Mouse (Mus musculus): ENCODE measurements at regions not wholly inside any gene's neighbourhood (a gene's known extent, or its start where the extent isn't known, plus 50 kb on each side); places are given as distances from the start of the nearest gene placed in this dataset.

DNA sequence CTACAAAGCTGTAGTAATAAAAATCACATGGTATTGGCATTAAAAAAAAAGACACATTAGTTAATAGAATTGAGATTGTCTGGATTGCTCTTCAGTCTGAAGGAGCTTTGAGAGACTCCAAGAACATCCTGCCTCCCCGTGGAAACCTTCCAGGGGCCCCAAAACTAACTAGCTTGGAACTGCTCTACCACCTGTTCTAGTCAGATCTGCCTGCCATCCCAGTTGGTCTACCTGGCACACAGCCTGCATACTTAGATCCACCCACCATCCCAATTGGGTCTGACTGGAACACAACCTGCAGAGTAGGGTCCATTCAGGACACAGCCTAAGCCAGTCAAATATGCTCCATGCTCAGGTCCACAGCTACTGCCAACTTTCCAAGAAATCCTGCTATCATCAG lies 503.6 kb downstream of the Rapgef2 start:
- no peak for DNase-seq (ENCODE audit: low spot score in 2 of 2)

DNA sequence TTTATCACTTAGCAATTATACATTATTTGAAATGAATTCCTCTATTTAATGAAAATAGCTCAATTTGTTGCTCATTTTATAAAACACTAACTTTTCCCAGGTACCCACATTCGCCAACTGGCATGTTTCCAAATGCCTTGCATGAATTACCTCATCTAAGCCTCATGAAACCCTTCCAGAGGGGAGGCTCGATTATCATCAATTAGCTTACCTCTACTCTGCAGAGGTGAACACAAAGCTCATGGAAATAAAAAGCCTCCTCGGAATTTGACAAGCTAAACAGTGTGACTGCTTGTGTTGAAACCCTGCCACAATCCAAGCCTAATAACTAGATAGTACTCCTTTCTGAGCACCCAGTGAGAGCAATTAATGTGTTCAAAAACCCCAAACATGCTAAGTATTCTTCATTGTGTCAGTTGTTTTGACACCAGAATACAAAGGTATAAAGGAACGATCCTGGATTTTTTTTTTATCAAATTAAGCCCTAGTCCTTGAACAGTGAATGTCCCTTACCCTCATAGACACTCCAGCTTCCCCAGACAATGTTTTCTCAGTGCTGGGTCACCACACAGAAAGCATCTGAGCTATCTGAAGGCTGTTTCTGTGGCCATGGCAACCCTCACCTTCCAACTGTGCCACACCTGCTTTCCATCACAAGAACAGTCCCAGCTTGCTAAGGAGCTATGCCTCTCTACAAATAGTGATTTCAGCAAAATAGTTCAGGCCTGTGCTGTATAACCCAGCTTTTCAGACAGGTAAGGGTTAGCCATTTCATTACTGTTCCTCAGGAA lies 530.4 kb downstream of the Rapgef2 start:
- no peak for DNase-seq (ENCODE audit: low spot score in 2 of 2)

DNA sequence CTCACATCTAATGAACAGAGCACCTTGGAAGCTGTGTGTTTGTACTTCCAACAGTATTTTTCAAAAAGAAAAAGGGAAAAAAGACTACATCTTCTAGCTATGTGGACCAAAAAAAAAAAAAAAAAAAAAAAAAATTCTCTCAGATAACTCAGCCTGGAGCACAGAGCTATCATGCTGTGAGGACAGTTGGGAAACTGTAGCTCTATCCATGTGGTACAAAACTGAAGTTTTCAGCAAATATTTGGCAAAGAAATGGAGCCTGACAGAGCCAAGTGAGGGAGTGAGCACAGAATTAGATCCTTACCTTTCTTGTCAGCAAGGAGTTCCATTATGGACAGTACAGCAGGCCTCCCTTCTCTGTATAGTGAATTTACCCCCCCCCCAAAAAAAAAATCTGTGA lies 550.2 kb downstream of the Rapgef2 start:
- no peak for DNase-seq (ENCODE audit: low spot score in 2 of 2)

DNA sequence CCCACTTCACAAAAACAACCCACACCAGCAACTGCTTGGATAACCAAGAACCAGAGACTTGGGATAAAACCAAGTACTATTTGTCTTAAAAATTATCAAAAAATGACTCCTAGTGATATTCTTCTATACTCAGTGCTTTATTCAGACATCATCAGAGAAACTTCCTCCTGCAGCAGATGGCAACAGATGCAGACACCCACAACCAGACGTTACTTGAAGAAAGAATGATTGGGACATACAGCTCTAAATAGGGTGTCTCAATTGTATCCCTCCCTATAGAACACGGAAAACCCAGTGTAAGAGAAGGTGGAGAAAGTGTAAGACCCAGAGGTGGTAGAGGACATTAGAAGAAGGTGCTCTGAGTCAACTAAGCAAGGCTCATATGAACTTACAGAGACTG lies 569.6 kb downstream of the Rapgef2 start:
- DNase-seq (ENCODE audit: low spot score in 2 of 2) = no peak

DNA sequence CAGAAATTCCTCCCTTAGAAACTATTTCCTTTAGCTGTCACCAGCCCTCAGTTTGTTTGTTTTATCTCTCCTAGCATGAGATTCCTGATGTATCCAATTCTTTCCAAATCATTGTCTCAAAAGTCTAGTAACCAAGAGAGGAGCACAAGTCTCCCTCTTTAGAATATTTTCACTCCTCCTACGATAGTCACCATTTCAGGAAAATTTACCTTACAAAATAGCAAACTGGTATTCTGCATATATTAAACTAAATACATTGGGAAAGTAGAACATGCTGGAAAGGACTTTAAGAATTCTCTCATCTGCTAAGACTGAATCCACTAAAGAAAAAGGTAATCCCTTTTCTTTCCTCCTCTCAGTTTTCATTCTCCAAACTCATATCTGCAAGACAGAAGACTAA lies 578.6 kb downstream of the Rapgef2 start:
- DNase-seq (ENCODE audit: low spot score in 2 of 2) = no peak

DNA sequence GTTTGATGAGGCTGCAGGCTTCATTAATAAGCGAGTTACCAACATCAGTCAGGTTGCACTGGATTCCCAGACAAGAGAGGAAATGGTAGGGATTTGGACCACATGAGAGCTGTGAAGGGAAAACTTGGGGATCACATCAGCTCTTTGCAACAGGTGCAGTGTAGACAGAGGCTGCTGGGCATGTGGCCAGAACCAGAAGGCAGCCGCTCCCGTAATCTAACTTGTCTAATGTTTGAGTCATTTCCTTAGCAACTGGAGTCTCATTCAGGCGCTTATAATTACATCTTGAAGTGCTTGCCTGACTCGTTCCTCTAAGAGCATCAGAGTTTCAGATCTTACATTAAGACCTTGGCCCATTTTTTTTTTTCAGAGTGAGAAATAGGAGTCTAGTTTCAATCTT lies 587.4 kb downstream of the Rapgef2 start:
- DNase-seq (ENCODE audit: low spot score in 2 of 2) = no peak

DNA sequence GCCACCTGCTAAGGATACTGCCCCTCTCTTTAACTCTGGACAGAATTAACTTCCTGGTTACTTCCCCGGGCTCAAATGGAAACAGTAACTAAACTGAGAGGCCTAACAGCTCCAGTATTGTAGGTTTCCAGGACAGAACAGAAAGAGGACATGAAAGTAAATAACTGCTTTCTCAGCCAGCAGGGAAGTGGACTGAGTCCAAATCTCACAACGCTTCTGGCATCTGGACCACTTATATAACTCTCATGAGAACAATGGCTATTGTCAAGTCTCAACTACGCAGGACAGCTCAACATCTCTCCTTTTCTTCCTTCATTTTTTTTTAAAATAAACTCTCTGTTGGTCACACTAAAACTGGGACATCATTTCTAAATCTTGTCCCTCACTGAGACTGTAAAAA lies 594.8 kb downstream of the Rapgef2 start:
- DNase-seq (ENCODE audit: low spot score in 2 of 2) = no peak

DNA sequence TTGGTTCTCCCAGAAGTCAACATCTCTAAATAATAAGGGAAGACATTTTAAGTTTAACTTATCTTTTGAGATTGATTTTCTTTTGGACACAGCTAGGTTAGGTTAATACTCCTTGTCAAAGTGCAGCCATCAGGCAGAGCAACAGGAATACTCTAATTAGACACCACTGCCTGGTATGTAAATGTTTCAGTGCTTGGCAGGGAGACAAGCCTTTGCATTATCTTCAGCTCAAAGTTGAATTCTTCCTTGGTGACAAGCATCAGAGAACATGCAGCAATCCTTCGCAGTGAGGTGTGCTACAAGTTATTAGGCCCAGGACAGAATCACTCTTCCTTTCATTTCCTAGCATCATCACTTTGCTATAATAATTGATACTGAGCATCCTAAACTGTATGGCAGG lies 608.7 kb downstream of the Rapgef2 start:
- DNase-seq (ENCODE audit: low spot score in 2 of 2) = no peak

DNA sequence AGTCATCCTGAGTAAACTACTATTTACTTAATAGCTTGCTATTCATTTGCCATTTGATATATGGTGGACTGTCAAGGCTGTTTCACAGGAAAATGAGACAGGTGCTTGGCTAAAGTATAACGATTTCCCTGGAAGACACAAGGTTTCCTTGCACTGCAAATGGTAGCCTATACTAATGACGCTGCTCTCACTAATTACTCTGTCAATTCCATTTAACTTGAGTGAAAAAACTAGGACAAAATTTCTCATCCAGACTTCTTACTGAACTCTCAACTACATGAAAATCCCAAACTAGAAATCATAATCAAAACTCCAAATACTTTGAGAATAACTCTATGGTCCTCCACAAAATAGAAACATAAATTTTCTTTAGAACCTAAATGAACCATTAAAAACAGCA lies 609.5 kb downstream of the Rapgef2 start:
- no peak for DNase-seq (ENCODE audit: low spot score in 2 of 2)

DNA sequence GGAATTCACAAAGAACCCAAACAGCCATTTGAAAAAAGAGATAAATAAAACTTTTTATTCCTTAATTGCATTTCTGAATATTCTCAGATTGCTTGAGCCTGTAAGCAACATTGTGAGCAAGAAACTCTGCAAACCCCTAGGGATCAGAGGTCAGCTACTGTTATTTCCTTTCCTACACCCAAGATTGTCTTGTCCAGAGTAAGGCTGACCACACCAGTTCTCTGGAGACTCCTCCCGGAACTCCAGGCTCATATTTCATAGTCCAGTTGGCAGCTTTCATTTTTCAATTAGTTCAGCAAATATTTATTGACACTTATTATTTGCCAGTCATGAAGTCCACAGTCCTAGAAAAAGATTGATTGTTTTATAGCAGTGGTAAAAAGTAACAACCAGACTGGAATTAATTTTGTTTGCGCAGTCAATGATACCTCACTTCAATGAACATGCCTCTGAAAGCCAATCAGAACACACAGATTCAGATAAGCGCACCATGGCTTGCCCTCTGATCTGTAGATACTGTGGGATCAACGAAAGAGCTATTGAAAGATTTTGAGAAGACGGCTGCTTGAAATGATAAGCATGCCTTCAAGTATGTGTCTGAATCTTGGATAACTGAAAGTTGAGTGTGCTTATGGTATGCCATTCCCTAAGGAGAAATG lies 611.7 kb downstream of the Rapgef2 start:
- DNase-seq (ENCODE audit: low spot score in 2 of 2) = no peak

DNA sequence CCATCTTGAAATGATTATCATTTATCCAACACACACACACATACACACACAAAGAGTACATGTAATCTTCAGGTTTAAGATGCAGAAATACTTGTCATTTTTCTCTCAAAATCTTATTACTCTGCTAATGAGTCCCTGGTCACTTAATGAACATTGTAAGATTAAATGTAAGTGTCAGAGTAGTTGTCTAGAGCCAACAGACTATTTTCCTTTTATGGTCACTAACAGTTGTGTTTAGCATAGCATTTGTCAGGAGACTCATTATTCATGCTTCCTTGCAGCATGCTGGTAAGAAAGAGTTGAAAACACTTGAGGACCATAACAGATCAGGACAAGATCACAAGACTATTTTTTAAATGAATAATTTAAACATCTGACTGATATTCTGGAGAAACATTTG lies 618.3 kb downstream of the Rapgef2 start:
- no peak for DNase-seq (ENCODE audit: low spot score in 2 of 2)

DNA sequence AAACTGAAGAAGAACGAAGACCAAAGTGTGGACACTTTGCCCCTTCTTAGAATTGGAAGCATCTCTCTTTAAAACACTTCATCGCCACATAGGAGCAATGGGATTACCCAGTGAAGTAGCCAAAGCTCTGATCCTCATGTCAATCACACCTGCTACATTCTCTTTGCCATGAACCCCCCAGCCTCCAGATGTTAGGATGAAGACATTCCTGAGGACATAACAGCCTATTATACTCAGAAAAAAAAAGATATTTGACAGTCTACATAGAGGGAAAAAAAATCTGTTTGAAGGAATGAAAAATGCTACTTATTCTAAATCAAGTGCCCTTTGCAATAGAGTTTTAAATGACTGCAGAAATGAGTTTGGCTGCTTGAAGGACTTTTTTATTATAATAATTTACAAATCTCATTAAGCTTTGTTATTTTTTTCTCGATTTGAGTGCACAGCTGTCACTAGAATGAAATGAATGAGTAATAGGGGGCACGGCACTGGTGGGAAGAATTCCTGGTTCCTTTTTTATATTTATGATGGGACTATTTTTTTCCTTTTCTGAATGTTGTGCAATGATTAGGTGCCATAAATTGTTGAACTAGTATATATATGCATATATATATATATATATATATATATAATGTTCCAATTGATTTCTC lies 618.8 kb downstream of the Rapgef2 start:
- no peak for DNase-seq (ENCODE audit: low spot score in 2 of 2)

DNA sequence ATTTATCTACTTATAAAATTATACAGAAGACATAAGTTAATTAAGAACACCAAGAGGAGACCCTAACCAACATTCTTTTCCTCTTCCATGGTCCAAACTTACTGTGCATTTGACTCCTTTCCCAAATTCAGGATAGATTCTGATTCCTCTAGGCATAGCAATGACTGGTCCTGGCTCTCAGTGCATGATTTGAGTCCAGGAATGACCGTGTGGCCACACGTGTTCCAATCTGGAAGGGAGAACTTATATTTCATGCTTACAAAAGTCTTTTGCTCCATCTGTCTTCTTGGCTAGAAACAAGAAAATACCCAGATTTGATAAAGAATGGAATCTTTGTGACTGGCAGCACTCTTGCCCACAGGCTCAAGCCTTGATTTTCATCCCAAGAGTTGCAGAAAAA lies 638.2 kb downstream of the Rapgef2 start:
- no peak for DNase-seq (ENCODE audit: low spot score in 2 of 2)

DNA sequence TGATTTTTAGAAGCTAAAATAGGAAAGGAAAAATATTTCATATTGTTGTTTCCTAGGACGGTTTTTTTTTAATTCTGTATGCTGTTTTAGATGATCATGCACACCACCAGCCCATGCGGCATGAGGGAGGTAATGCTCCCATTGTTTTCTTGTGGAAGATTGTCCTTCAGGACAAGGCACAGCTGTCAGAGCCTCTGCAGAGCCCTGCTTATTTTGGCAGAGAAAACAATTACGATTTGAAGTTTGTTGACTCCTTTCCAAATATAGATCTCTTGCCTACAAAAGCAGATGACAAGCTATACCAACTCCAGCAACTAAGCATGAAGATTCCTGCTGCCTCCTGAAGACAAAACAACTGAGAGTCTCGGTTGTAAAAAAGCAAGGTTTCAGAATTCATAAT lies 650.9 kb downstream of the Rapgef2 start:
- DNase-seq (ENCODE audit: low spot score in 2 of 2) = no peak

DNA sequence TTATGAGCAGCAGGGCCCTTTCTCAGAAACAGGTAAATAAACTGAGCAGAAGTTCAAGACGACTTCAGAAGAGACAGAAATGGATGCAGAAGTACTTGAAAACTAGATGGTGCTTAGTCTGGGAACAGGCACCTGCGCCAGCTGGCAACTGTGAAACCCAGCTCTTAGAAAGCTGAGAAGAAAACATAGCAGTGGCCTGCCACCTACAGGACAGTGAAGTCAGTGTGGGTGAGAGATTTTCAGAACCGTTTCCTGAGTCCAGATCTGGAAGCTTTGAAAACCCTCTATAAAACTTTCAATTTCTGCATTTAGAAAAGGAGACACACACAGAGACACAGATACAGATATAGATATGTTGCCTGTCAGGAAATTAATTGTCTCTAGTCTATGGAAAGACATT lies 667.4 kb downstream of the Rapgef2 start:
- peak; percentile 2 to 12 for DNase-seq (ENCODE audit: low spot score in 2 of 2)

DNA sequence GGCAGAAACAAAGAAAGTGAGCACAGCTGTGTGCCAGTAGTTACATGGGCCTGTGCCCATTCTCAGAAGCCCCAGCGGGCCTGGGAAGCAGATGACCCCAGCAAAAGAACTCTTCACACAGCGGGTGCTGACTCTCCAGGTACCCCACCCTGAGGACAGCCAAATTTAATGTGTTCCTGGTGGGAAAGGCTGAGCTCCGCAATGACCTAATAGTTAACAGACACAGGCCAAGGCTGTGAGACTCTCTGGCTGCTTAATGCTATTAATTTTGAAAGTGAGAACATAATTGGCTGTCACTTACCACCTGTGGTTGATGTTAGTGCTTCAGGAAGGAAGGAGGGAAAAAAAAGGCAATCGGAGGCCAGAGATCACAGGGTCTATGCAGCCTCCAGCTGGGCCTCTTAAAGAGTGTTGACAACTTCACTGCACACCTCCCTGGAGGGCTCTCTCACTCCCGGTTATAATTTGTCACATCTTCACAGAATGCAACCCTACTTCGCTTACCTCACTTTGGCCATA lies 691.5 kb downstream of the Rapgef2 start:
- no peak for DNase-seq (ENCODE audit: low spot score in 2 of 2)

DNA sequence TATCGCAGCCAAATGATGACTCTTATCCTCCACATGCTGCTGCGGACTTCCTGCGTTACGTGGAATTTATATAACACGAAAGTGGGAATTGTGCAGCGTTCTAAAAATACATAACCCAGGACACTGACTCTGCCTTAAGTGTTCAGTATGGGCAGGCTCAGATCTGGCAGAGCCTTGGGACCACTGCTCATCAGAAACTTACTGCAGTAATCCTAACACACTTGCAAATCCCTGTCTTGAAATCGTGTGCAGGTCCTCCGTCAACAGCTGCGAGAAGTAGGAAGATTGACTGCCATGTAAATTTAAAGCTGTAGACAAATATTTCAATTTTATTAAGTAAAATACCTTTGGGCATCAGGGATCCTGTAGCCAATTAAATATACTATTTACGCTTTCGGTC lies 692.0 kb downstream of the Rapgef2 start:
- no peak for DNase-seq (ENCODE audit: low spot score in 2 of 2)

DNA sequence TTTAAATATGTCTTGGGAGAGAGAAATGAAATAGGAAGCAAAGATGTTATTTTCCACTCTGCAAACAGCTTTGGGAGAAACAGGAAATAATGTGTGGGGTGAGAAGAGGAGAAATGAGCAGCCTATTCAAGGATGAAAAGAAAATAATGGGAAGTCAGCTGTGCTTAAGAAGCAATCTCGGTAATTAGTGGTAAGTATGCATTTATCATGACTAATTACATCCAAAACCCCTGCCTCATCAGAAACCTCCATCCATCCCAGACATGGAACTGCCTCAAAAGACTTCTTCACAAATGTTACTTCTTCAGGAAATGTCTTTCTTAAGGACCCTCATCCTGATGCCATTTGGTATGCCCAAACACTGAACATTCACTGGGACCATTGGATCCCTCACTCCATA lies 699.7 kb downstream of the Rapgef2 start:
- no peak for DNase-seq (ENCODE audit: low spot score in 2 of 2)

DNA sequence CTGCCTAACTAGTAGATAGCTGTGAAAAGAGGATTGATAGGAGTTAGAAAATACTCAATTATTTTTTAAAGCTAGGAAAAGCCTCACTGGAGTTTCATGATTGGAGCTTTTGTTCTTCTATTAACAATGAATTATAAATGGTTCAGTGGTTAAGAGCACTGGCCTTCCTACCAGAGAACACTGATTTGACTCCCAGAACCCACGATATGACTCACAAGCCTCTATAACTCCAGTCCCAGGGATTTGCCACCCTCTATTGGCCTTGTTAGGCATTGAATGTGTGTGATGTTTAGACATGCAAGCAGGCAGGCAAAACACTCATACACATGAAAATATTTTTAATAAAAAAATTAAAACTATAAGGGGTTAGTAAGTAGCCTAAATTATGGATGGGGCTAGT lies 704.4 kb downstream of the Rapgef2 start:
- DNase-seq (ENCODE audit: low spot score in 2 of 2) = no peak

DNA sequence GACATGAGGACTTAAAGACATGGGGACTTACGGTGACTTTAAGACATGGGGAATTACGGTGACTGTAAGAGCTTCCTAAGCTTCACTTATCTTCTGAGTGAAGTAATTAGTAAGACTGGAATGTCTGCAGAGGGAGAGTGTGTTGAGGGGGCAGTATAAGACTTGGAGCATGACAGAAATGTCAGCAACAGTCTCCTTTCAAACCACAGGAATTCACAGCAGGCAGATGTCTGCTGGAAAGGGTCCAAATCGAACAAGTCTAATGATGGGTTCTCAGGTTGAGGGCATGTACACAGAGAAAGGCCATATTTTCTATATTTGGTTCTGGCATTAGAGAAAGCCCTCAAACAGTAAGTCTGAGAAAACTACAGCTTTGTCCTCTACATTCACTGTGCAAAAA lies 705.2 kb downstream of the Rapgef2 start:
- no peak for DNase-seq (ENCODE audit: low spot score in 2 of 2)

DNA sequence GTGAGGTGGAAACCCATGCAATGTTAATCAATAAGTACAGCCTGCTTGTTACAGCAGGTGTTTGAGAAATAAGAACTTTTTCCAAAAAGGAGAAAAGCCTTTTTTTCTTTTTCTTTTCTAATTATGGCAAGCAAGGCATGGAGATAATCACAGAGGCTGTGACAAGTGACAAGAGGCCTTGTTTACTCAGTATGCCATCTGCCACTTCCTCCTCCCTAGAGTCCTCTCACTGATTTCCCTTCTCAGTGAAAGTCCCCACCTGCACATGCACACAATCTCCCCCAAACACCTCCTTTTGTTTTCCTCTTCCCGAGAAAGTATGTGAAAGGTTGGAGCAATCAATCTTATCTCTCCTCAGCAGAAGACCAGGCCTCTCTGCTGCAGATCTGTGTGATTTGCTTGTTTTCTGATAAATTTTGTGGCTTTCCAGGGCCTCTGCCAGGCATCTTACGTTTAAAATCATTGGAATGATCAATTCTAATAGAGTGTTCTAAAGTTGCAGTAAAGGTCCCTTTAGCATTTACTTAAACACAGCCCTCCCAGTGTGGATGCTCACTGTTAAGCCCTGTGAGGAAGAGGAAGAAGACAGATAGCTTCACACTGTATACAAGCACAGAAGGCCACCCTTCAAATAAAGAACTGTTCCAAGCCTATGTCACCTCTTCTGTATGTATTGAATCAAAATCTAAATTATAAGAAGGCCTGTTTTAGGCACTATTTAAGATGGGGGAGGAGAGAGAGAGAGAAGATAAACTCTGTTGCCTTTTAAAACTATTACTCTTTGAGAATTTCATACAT lies 710.5 kb downstream of the Rapgef2 start:
- DNase-seq (ENCODE audit: low spot score in 2 of 2) = no peak

DNA sequence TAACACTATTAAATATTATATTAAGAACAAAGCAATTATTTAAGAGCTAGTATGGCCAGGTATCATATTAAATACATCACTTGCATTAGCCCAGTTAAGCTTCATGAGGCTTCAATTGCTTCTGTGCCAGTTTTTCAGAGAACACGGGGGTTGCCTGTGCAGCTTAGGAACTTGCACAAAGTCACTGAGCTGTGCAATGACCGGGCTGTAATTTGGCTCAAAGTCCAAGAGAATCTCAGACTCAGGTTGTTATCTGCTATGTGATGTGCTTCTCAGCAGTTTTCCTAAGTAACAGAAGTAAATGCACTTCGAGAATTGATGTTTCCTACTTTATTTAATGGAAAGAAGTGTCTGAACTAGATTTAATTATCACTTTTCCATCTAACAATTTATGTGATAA lies 711.5 kb downstream of the Rapgef2 start:
- no peak for DNase-seq (ENCODE audit: low spot score in 2 of 2)
